Mouse (Mus musculus) intestine, postnatal 0 days (tissue): ENCODE measurements around the gene Rae1. TPM values are rescaled to one million over a fixed set of nuclear protein-coding genes. Genes with fewer than 3 reads are reported as not detected.

ENCODE experiments used
- ATAC-seq: fragments of 200-750 bp; cut with Nextera tagmentation; 2 replicates; pipeline ENCODE4 v1.8.0; 2017; ENCODE audit warnings: mild to moderate bottlenecking, moderate TSS enrichment, moderate library complexity
- H3K27ac ChIP-seq: fragments of 300-500 bp; sonication (generic); 2 replicates; pipeline ENCODE4 v1.5.1; 2014; ENCODE audit warnings: mild to moderate bottlenecking, low read depth, low read length, moderate library complexity
- H3K27me3 ChIP-seq: fragments of 300-500 bp; sonication (generic); replicated peaks from 2 replicates; pipeline ENCODE4 v1.6.1; 2014; ENCODE audit warnings: low read length, mixed read lengths; ENCODE audit not compliant: control insufficient read depth, insufficient read depth
- H3K36me3 ChIP-seq: fragments of 300-500 bp; sonication (generic); 2 replicates; pipeline ENCODE4 v1.6.1; 2014; ENCODE audit warnings: mild to moderate bottlenecking, moderate library complexity; ENCODE audit not compliant: control insufficient read depth, insufficient read depth
- H3K4me1 ChIP-seq: fragments of 300-500 bp; sonication (generic); replicated peaks from 2 replicates; pipeline ENCODE4 v1.6.1; 2014; ENCODE audit warnings: antibody characterized with exemption, low read length, mixed read lengths; ENCODE audit not compliant: control insufficient read depth, insufficient read depth
- H3K4me2 ChIP-seq: fragments of 300-500 bp; sonication (generic); replicated peaks from 2 replicates; pipeline ENCODE4 v1.6.1; 2014; ENCODE audit warnings: low read depth, mild to moderate bottlenecking, moderate library complexity
- H3K4me3 ChIP-seq: fragments of 300-500 bp; sonication (generic); 2 replicates; pipeline ENCODE4 v1.5.1; 2014; ENCODE audit warnings: low read depth, low read length
- H3K9ac ChIP-seq: fragments of 300-500 bp; sonication (generic); 2 replicates; pipeline ENCODE4 v1.6.1; 2014; ENCODE audit warnings: mild to moderate bottlenecking, low read depth, low read length
- H3K9me3 ChIP-seq: fragments of 300-500 bp; sonication (generic); 2 replicates; pipeline ENCODE4 v1.6.1; 2016; ENCODE audit warnings: mixed run types; ENCODE audit not compliant: control insufficient read depth
- CTCF ChIP-seq: sonication (generic); IDR thresholded peaks from 2 replicates; pipeline ENCODE4 v1.5.1; 2016; ENCODE audit warnings: low read depth, mild to moderate bottlenecking, control low read depth, antibody characterized with exemption, moderate library complexity
- WGBS: fragments of 180-500 bp; shearing (Covaris S2); extraction: QIAGEN DNeasy Blood & Tissue Kit; methylation state at CpG from one replicate; pipeline ENCODE4 v1.1.7; 2014; 5-methylcytosine and 5-hydroxymethylcytosine counted together
- polyA plus RNA-seq: library from polyadenylated mRNA; unstranded; fragments of >200 nt; fragmentation: Nextera tagmentation; extraction: Ambion mirVana; gene quantifications from 2 replicates; pipeline ENCODE4 v1.2.1, GENCODE M21; 2015

Rae1 gene
- polyA plus RNA-seq, 1 experiment from 2014 or later, result 63.5 TPM

DNA sequence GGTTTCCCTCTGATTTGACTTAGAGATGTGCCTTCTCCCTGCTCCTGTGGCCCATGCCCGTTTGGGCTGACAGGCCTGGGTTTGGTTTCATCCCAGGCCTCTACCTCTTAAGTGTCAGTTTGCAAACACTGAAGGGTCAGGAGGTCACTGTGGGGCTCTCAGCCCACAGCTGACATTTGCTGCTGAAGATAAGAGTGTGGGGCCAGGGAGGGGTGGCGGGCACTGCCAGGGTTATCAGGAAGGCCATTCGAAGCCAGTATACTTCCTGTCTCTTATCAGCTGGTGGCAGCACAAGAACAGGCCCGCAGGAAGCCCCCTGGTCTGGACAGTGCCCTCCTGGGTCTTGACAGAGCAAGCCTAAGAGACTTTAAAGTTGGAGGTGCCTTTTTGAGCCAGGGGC is 35.1 kb downstream of the Rae1 start:
- 24% methylated on average over 4 of the region's 4 CpGs for WGBS
- H3K9me3 ChIP-seq, result no peaks in the 10 kb centered on the region
- no peaks in the 10 kb centered on the region for H3K4me1 ChIP-seq
- TF ChIP-seq CTCF, result no peak
- no peak overlapping the region for H3K4me3 ChIP-seq
- ATAC-seq, result no peak
- H3K36me3 ChIP-seq, result peaks cover 46% of the 10 kb centered on the region
- no peak overlapping the region for H3K27ac ChIP-seq
- no peak overlapping the region for H3K4me2 ChIP-seq
- H3K9ac ChIP-seq, result no peak overlapping the region
- no peaks in the 10 kb centered on the region for H3K27me3 ChIP-seq

DNA sequence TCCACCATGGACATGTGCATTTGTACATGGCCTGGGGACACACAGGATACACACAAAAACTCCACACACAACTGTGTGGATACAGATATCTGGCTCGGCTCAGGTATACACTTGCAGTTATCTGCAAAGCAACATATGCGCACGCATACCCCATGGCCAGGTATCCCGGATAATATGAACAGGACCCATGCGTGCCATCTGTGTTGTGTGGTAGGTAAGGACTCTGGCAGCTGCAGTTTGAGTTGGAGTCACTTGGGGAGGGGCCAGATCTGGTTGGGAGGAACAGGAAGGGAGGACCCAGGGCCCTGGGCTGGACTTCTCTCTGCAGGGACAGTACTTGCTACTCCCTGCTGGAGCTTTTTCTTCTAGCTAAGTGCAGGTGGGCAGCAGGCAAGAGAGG is 35.7 kb downstream of the Rae1 start:
- no peaks in the 10 kb centered on the region for H3K4me1 ChIP-seq
- no peak overlapping the region; the same call in 1 of the 2 replicates for H3K27ac ChIP-seq
- no peak overlapping the region for H3K4me2 ChIP-seq
- peaks cover 43% of the 10 kb centered on the region for H3K36me3 ChIP-seq
- no peak overlapping the region for H3K9ac ChIP-seq
- no peak for ATAC-seq
- H3K4me3 ChIP-seq, result no peak overlapping the region
- H3K27me3 ChIP-seq, result no peaks in the 10 kb centered on the region
- H3K9me3 ChIP-seq, result no peaks in the 10 kb centered on the region
- WGBS, result 91% methylated on average over 5 of the region's 5 CpGs
- no peak for TF ChIP-seq CTCF

DNA sequence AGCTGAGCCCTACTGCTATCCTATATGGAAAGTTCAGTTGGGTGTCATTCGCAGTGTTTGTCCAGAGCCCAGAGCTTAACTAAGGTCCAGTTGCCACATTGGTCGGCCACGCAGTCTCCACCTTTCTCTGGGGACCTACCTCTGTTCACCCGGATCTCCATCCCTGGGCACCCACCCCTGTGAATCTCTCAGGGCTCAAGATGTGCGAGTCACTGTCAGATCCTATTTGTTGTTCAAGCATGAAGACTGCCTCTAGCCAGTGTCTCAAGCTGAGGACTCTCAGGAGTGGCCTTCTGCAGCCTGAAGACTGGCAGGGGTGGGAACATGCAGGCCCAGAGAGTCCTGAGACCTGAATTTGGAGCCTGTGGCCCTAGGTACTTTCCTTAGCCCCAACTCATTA is 36.1 kb downstream of the Rae1 start:
- no peaks in the 10 kb centered on the region for H3K27me3 ChIP-seq
- no peaks in the 10 kb centered on the region for H3K4me1 ChIP-seq
- no peak overlapping the region for H3K27ac ChIP-seq
- no peak overlapping the region for H3K9ac ChIP-seq
- WGBS, result 86% methylated on average over 5 of the region's 5 CpGs
- H3K36me3 ChIP-seq, result peaks cover 39% of the 10 kb centered on the region
- no peak overlapping the region for H3K4me2 ChIP-seq
- H3K4me3 ChIP-seq, result no peak overlapping the region
- no peak for TF ChIP-seq CTCF
- no peak for ATAC-seq
- no peaks in the 10 kb centered on the region for H3K9me3 ChIP-seq

DNA sequence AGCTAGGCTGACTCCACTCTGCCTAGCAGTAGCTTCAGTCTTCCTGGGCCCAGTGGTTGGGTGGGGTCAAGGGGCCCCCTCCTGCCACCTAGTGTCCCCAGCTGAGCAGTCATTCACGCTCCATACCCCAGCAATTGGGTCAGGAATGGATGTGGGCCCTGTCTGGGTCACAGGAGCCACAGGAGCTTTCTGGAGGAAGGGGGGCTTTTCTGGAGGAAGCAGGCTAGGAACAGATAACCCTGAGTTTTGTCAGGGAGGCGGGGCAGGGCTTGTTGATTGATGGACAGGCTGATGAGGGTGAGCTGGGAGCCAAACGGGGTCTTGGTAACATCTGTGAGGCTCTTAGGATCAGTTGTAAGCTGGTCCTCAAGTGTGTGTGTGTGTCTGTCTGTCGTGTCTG is 36.7 kb downstream of the Rae1 start:
- Histone ChIP-seq H3K27me3 (no peaks in the 10 kb centered on the region), H3K36me3 (peaks cover 34% of the 10 kb centered on the region), H3K27ac (no peak overlapping the region), H3K4me2 (no peak overlapping the region), H3K4me3 (no peak overlapping the region), H3K9me3 (no peaks in the 10 kb centered on the region), H3K9ac (no peak overlapping the region), H3K4me1 (no peaks in the 10 kb centered on the region)
- 66% methylated on average over 4 of the region's 4 CpGs for WGBS
- ATAC-seq, result no peak
- TF ChIP-seq CTCF, result no peak

DNA sequence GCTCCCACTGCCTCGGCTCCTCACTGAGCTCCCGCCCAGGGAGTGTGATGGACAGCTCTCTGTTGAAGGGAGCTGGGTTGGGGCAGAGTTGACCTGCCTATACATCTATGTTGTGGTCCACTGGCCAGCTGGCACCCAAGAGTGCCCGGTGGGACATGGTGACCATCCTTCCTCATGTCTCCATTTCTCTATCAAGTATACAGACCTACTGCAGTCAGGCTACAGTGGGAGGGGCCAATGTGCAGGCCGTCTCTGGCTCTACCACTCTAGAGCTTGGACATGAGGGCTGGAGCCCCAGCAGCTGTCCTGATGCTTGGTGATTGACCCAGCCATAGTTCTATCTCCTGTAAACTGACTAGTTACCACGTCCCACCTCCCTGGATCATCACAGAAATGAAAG is 37.4 kb downstream of the Rae1 start:
- Histone ChIP-seq H3K27ac (no peak overlapping the region), H3K36me3 (peaks cover 27% of the 10 kb centered on the region), H3K4me2 (no peak overlapping the region), H3K9me3 (no peaks in the 10 kb centered on the region), H3K4me3 (no peak overlapping the region), H3K9ac (no peak overlapping the region), H3K27me3 (no peaks in the 10 kb centered on the region), H3K4me1 (no peaks in the 10 kb centered on the region)
- TF ChIP-seq CTCF, result no peak
- no peak for ATAC-seq
- 75% methylated on average over 5 of the region's 5 CpGs for WGBS

DNA sequence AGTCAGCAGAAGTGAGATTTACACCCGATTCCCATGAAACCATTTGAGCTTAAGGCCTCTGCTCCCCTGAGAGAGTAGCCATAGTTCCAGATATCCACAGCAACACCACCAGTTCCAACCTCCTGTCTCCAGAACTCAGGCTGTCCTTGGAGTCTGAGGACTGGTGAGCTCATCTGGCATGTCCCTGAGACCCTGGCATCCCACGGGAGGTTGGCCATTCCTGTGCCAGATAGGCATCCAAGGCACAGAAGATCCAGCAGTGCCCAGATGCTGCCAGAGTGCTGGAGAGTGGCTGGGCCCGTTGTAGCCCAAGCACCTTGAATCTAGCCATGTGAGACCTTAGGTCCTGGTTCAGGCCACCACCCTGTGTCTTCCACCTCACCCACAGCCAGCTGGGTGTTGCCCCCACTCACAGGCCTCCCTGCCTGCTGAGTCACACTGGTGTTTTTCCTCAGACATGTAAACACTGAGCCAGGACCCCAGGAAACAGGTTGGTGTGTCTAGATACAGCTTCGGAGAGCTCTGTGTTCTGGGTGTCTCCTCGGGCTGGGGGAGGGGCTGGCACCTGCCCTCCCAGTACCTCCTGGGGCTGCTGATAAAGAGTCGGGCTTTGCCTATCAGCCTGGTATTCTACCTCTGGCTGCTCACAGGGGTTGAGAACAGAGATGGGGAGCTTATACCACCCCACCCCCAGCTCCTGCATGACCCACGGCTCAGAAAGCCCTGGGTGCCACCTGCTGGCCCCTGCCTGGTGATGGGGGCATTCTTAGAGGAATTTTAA is 38.1 kb downstream of the Rae1 start:
- Histone ChIP-seq H3K9ac (no peak overlapping the region), H3K36me3 (peaks cover 20% of the 10 kb centered on the region), H3K4me3 (no peak overlapping the region), H3K4me1 (no peaks in the 10 kb centered on the region), H3K27me3 (no peaks in the 10 kb centered on the region), H3K27ac (no peak overlapping the region), H3K4me2 (no peak overlapping the region), H3K9me3 (no peaks in the 10 kb centered on the region)
- 63% methylated on average over 7 of the region's 7 CpGs for WGBS
- no peak; the same call in 1 of the 2 replicates for ATAC-seq
- TF ChIP-seq CTCF, result no peak
